Mouse (Mus musculus): Measurements from ENCODE around the gene Cdk16. TPM values are rescaled to one million over a fixed set of nuclear protein-coding genes. Genes with fewer than 3 reads are reported as not detected.
"Not testable (repeated sequence)": the region's sequence is repeated elsewhere in the genome, so short reads cannot be mapped to it uniquely, and the experiment has no call there.

Gene Cdk16
- polyA plus RNA-seq, 1 experiment from 2014 or later, result 117 TPM

DNA sequence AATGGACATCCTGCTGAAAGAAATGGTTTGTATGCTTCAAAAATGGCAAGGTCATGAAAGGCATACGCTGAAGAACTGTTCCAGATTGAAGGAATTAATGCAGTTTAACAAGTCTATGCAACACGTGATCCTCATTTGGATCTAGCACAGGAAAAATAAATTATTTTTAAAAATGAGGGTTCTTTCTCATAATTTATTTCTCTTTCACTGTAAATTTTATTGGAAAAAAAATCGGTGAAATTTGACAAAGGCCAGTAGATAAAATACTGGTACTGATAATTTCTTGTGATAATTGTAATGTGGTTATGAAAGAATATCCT lies 17.3 kb downstream of the Cdk16 start:
- no peaks in the 10 kb centered on the region for H3K4me1 ChIP-seq (replicated peaks; ENCODE audit: control insufficient read depth, insufficient read depth, low read length)
- H3K27me3 ChIP-seq (ENCODE audit: control insufficient read depth, insufficient read depth, low read length), result no peaks in the 10 kb centered on the region
- no peaks in the 10 kb centered on the region for H3K9me3 ChIP-seq (ENCODE audit: control insufficient read depth, low read length)
- H3K36me3 ChIP-seq (ENCODE audit: control insufficient read depth, insufficient read depth, low read length), result no peaks in the 10 kb centered on the region
- H3K4me3 ChIP-seq (ENCODE audit: low read depth, low read length), result peak overlapping the region; percentile 55
- H3K27ac ChIP-seq (ENCODE audit: low read depth, low read length), result no peak overlapping the region
- H3K9ac ChIP-seq (ENCODE audit: low read length), result no peak overlapping the region
- 30% methylated on average over 3 of the region's 3 CpGs for WGBS
- DNase-seq (ENCODE audit: low spot score) (no peak), ATAC-seq (replicated peaks; ENCODE audit: low FRiP score) (no peak)
- H3K4me2 ChIP-seq (ENCODE audit: low read depth, low read length, severe bottlenecking), result peak overlapping the region; percentile 41; the same call in 1 of the 2 replicates

DNA sequence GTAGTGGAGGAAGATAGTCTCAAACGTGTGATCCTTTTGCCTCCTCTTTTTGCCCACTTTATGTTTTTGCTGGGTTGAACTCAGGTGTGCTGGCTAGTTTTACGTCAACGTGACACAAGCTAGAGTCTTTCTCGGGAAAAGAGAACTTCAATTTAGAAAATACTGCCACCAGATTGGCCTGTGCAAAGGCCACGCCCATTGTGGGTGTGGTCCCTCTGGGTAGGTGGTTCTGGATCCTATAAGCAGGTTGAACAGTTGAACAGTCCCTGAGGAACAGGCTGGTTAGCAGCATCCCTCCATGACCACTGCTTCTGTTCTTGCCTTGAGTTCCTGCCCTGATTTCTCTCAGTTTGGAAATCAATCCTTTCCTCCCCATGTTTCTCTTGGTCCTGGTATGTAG lies 40.9 kb downstream of the Cdk16 start:
- Histone ChIP-seq H3K4me1 (replicated peaks; ENCODE audit: control insufficient read depth, insufficient read depth, low read length) (no peaks in the 10 kb centered on the region), H3K4me3 (ENCODE audit: low read depth, low read length) (no peak overlapping the region), H3K9ac (ENCODE audit: low read length) (no peak overlapping the region), H3K36me3 (ENCODE audit: control insufficient read depth, insufficient read depth, low read length) (no peaks in the 10 kb centered on the region), H3K27ac (ENCODE audit: low read depth, low read length) (no peak overlapping the region), H3K4me2 (ENCODE audit: low read depth, low read length, severe bottlenecking) (no peak overlapping the region), H3K9me3 (ENCODE audit: control insufficient read depth, low read length) (no peaks in the 10 kb centered on the region), H3K27me3 (ENCODE audit: control insufficient read depth, insufficient read depth, low read length) (no peaks in the 10 kb centered on the region)
- WGBS, result 76% methylated on average over 5 of the region's 5 CpGs
- DNase-seq (ENCODE audit: low spot score) (no peak), ATAC-seq (replicated peaks; ENCODE audit: low FRiP score) (no peak)

DNA sequence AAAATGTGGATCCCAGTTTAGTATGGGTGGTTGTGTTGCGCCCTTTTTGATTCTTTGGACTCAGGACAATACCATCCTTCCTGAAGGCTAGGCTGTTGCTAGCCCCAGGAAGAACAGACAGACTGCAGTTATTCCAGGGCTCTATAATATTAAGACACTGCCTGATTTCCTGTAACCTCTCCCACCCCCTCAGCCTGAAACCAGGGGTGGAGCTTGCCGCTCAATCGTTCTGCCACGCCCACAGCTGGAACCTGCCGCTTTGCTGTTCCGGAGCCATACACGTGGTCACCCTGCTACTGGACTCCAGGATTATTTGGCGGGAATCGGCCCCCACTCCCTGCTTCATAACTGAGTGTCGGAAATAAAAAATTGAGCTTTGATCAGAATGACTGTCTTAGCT lies 42.3 kb downstream of the Cdk16 start:
- not testable (repeated sequence) for H3K27ac ChIP-seq (ENCODE audit: low read depth, low read length); H3K9me3 ChIP-seq (ENCODE audit: control insufficient read depth, low read length); H3K9ac ChIP-seq (ENCODE audit: low read length); DNase-seq (ENCODE audit: low spot score); H3K4me3 ChIP-seq (ENCODE audit: low read depth, low read length); H3K36me3 ChIP-seq (ENCODE audit: control insufficient read depth, insufficient read depth, low read length); H3K27me3 ChIP-seq (ENCODE audit: control insufficient read depth, insufficient read depth, low read length); H3K4me2 ChIP-seq (ENCODE audit: low read depth, low read length, severe bottlenecking); ATAC-seq (replicated peaks; ENCODE audit: low FRiP score); H3K4me1 ChIP-seq (replicated peaks; ENCODE audit: control insufficient read depth, insufficient read depth, low read length)
- 47% methylated on average over 10 of the region's 10 CpGs for WGBS

DNA sequence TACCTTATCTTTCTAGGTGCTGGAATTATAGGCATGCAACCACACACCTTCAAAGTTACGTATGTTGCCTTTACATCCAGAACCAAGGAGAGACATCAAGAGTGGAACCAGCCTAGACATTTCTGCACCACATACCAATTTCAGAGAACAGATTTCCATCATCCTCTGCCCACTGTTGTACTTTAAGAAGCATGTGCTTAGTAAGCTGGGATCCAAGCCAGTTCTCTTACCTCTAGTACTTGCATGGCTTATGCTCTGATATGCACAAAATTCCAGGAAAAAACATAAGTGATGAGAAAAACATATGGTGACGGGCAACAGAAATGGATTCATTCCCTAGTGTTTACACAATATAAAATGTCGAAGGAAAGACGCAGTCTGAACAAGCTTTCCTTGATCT lies 48.7 kb downstream of the Cdk16 start:
- ATAC-seq (replicated peaks; ENCODE audit: low FRiP score) (no peak), DNase-seq (ENCODE audit: low spot score) (no peak)
- Histone ChIP-seq H3K9ac (ENCODE audit: low read length) (no peak overlapping the region), H3K4me3 (ENCODE audit: low read depth, low read length) (no peak overlapping the region), H3K27ac (ENCODE audit: low read depth, low read length) (no peak overlapping the region), H3K27me3 (ENCODE audit: control insufficient read depth, insufficient read depth, low read length) (no peaks in the 10 kb centered on the region), H3K36me3 (ENCODE audit: control insufficient read depth, insufficient read depth, low read length) (no peaks in the 10 kb centered on the region), H3K4me2 (ENCODE audit: low read depth, low read length, severe bottlenecking) (no peak overlapping the region), H3K4me1 (replicated peaks; ENCODE audit: control insufficient read depth, insufficient read depth, low read length) (no peaks in the 10 kb centered on the region), H3K9me3 (ENCODE audit: control insufficient read depth, low read length) (no peaks in the 10 kb centered on the region)
- 94% methylated on average over 4 of the region's 4 CpGs for WGBS

DNA sequence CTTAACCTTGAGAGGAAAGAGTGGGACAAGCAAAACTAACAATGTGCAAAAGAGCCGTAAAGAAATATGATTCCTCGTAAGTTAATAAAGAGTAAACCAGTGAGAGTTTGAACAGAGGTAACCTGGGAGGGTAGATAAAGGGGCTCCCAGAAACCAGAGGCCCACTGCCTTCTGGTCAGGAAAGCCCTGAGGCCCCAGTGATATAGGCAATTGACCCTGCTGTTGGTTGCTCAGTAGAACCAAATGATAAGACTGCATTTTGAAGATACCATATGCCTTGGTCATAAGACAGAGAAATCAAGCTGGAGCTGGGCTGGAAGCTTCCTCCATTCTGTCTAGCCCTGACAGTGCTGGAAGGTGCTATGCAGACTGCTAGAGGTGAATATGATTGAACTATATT lies 61.1 kb downstream of the Cdk16 start:
- H3K4me2 ChIP-seq (ENCODE audit: low read depth, low read length, severe bottlenecking), result no peak overlapping the region
- 81% methylated on average over 2 of the region's 2 CpGs for WGBS
- no peak overlapping the region for H3K9ac ChIP-seq (ENCODE audit: low read length)
- H3K27me3 ChIP-seq (ENCODE audit: control insufficient read depth, insufficient read depth, low read length), result no peaks in the 10 kb centered on the region
- DNase-seq (ENCODE audit: low spot score) (no peak), ATAC-seq (replicated peaks; ENCODE audit: low FRiP score) (no peak)
- no peaks in the 10 kb centered on the region for H3K36me3 ChIP-seq (ENCODE audit: control insufficient read depth, insufficient read depth, low read length)
- no peak overlapping the region for H3K4me3 ChIP-seq (ENCODE audit: low read depth, low read length)
- H3K4me1 ChIP-seq (replicated peaks; ENCODE audit: control insufficient read depth, insufficient read depth, low read length), result no peaks in the 10 kb centered on the region
- no peaks in the 10 kb centered on the region for H3K9me3 ChIP-seq (ENCODE audit: control insufficient read depth, low read length)
- H3K27ac ChIP-seq (ENCODE audit: low read depth, low read length), result no peak overlapping the region

Other genes starting within 250 kb of the Cdk16 start
- 0.15 and 0.28 TPM in 2 replicates for gene Rgn, start 138.2 kb upstream of the Cdk16 start, polyA plus RNA-seq (2014; fragmentation: Nextera tagmentation; extraction: Ambion mirVana)
- 88.9 and 95.9 TPM in 2 replicates for gene Rbm10, start 70.5 kb upstream of the Cdk16 start, polyA plus RNA-seq (2014; fragmentation: Nextera tagmentation; extraction: Ambion mirVana)
- gene Ndufb11, start 70.3 kb upstream of the Cdk16 start, polyA plus RNA-seq (2014; fragmentation: Nextera tagmentation; extraction: Ambion mirVana), result 172 and 184 TPM in 2 replicates
- gene Uba1, start 29.6 kb upstream of the Cdk16 start, polyA plus RNA-seq (2014; fragmentation: Nextera tagmentation; extraction: Ambion mirVana), result 294 and 300 TPM in 2 replicates
- gene Usp11, start 16.0 kb downstream of the Cdk16 start, polyA plus RNA-seq (2014; fragmentation: Nextera tagmentation; extraction: Ambion mirVana), result 69.5 and 74.3 TPM in 2 replicates
- gene Araf, start 109.9 kb downstream of the Cdk16 start, polyA plus RNA-seq (2014; fragmentation: Nextera tagmentation; extraction: Ambion mirVana), result 97.1 and 104 TPM in 2 replicates
- 5.8 and 7.4 TPM in 2 replicates for gene Timp1, start 182.2 kb downstream of the Cdk16 start, polyA plus RNA-seq (2014; fragmentation: Nextera tagmentation; extraction: Ambion mirVana)
- 11.5 and 12.6 TPM in 2 replicates for gene Syn1, start 233.1 kb downstream of the Cdk16 start, polyA plus RNA-seq (2014; fragmentation: Nextera tagmentation; extraction: Ambion mirVana)
- gene Cfp, start 243.6 kb downstream of the Cdk16 start, polyA plus RNA-seq (2014; fragmentation: Nextera tagmentation; extraction: Ambion mirVana), result 4.5 and 5.7 TPM in 2 replicates